Mouse (Mus musculus): Measurements from ENCODE around the gene Tmprss7. TPM values are rescaled to one million over a fixed set of nuclear protein-coding genes. Genes with fewer than 3 reads are reported as not detected.

The Tmprss7 gene
- polyA plus RNA-seq, 1 experiment from 2014 or later = 0.13 TPM

DNA sequence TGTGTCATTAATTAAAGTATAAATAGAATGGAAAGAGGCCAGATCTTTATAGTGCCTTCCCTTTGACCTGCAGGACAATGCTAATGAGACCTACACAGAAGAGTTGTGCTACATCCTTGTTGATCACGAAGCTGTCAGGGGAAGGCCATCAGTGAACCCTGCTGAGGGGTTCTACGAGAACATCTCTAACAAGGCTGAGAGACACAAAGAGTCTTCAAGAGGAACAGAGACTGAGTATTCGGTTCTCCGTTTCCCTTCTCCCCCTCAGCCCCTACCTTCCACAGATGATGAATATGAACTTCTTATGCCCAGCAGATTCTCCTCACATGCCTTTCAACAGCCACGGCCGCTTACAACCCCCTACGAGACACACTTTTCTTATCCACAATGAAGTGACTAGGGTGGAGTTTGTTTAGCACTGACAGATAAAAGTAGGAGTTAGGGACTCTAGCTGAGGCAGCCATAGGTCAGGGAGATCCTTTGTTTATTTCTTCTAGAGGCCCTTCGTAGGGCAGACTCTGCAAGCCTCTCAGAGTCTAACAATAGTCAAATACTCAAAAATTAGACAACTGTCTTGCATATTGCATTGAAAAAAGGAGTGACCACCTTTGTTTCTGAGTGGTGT is 73.6 kb downstream of the Tmprss7 start:
- DNase-seq (ENCODE audit: low spot score) = no peak
- no peak for ATAC-seq (ENCODE audit: low FRiP score, low TSS enrichment)
- TF ChIP-seq CTCF (IDR thresholded peaks at IDR 0.05; ENCODE audit: low read depth) = no peak
- no peak for TF ChIP-seq EP300 (optimal IDR thresholded peaks at IDR 0.05)
- 40% methylated on average over 8 of the region's 8 CpGs for WGBS
- no peak overlapping the region for H3K27ac ChIP-seq (replicated peaks)
- no peaks in the 10 kb centered on the region for H3K9me3 ChIP-seq (ENCODE audit: control insufficient read depth, low read length)
- no peaks in the 10 kb centered on the region for H3K27me3 ChIP-seq (ENCODE audit: control insufficient read depth, insufficient read depth, low read length)
- no peaks in the 10 kb centered on the region for H3K36me3 ChIP-seq (ENCODE audit: control insufficient read depth, insufficient read depth, low read length)
- H3K9ac ChIP-seq (ENCODE audit: low read length) = no peak overlapping the region
- H3K4me2 ChIP-seq (replicated peaks; ENCODE audit: low read depth) = no peak overlapping the region
- no peak overlapping the region for H3K4me3 ChIP-seq (ENCODE audit: low read depth, low read length)
- H3K4me1 ChIP-seq (replicated peaks; ENCODE audit: control insufficient read depth, insufficient read depth) = no peaks in the 10 kb centered on the region

DNA sequence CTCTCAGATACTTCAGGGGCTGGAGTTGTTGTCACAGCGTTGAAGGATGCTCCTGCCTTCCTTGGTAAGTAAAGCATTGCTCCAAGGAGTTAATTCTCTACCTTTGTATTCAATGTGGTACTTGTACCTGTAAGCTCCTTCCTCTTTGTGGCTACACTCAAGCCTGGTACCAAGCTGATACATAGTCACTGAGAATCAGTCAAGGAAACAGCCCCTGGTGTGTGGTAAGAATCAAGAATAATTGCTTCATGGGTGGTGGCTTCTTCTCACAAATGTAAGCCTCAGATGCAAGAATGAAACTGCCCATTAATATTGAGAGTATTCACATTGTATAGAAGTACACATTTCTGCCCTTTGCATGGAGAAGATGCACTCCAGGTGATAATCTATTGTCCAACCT is 77.5 kb downstream of the Tmprss7 start:
- Histone ChIP-seq H3K9me3 (ENCODE audit: control insufficient read depth, low read length) (no peaks in the 10 kb centered on the region), H3K36me3 (ENCODE audit: control insufficient read depth, insufficient read depth, low read length) (no peaks in the 10 kb centered on the region), H3K4me1 (replicated peaks; ENCODE audit: control insufficient read depth, insufficient read depth) (no peaks in the 10 kb centered on the region), H3K4me3 (ENCODE audit: low read depth, low read length) (no peak overlapping the region), H3K27me3 (ENCODE audit: control insufficient read depth, insufficient read depth, low read length) (no peaks in the 10 kb centered on the region), H3K27ac (replicated peaks) (no peak overlapping the region), H3K4me2 (replicated peaks; ENCODE audit: low read depth) (no peak overlapping the region), H3K9ac (ENCODE audit: low read length) (no peak overlapping the region)
- TF ChIP-seq EP300 (optimal IDR thresholded peaks at IDR 0.05) (no peak), CTCF (IDR thresholded peaks at IDR 0.05; ENCODE audit: low read depth) (no peak)
- 89% methylated on average over 1 of the region's 1 CpGs for WGBS
- no peak for ATAC-seq (ENCODE audit: low FRiP score, low TSS enrichment)
- DNase-seq (ENCODE audit: low spot score) = no peak

DNA sequence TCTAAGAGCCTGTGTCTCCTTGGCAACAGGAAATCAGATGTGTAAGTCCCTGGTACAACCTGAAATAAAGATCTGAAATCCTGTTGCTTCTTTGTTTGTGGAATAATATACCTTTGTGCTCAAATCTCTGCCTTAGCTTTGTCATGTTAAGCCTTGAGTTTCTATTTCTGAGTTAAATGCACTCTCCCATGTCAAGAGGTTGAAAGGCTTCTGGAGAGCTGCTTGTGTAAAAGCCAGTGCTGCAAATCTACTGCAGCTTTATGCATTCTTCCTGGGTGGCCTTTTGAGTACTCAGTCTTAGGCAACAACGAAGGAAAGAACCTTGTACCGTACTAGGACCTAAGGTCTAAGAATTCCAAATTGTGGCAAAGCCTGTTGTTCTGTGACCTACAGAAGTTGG is 80.2 kb downstream of the Tmprss7 start:
- TF ChIP-seq EP300 (optimal IDR thresholded peaks at IDR 0.05) (no peak), CTCF (IDR thresholded peaks at IDR 0.05; ENCODE audit: low read depth) (no peak)
- ATAC-seq (ENCODE audit: low FRiP score, low TSS enrichment) (no peak), DNase-seq (ENCODE audit: low spot score) (no peak)
- Histone ChIP-seq H3K4me3 (ENCODE audit: low read depth, low read length) (no peak overlapping the region), H3K9me3 (ENCODE audit: control insufficient read depth, low read length) (no peaks in the 10 kb centered on the region), H3K4me2 (replicated peaks; ENCODE audit: low read depth) (no peak overlapping the region), H3K9ac (ENCODE audit: low read length) (no peak overlapping the region), H3K27ac (replicated peaks) (no peak overlapping the region), H3K4me1 (replicated peaks; ENCODE audit: control insufficient read depth, insufficient read depth) (no peaks in the 10 kb centered on the region), H3K27me3 (ENCODE audit: control insufficient read depth, insufficient read depth, low read length) (no peaks in the 10 kb centered on the region), H3K36me3 (ENCODE audit: control insufficient read depth, insufficient read depth, low read length) (no peaks in the 10 kb centered on the region)
- 39% methylated on average over 2 of the region's 2 CpGs for WGBS

DNA sequence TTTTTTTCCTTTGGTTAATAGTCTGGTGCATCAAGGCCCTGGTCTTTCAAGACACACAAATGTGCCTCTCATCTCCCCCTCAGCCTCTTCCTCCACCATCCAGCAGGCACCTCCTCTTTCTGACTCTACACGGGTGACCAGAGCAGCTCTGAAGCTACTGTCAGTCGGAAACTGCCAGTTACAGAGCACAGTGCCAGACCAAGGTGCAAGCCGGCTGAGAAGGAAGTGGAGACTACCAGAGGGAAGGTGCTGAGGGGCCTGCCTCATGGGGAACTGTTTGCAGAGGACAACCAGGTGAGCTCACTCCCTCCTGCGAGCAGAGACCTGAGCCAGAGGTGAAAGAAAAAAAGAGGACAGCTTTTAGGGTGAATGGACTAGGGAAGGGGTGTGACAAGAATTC is 83.2 kb downstream of the Tmprss7 start, which contains the start of gene Gcsam:
Gcsam (plus strand) TSS at position 114 of the 400 bp plus-strand sequence.
- no peaks in the 10 kb centered on the region for H3K36me3 ChIP-seq (ENCODE audit: control insufficient read depth, insufficient read depth, low read length)
- peak; percentile 72; the same call in 1 of the 2 replicates for ATAC-seq (ENCODE audit: low FRiP score, low TSS enrichment)
- TF ChIP-seq CTCF (IDR thresholded peaks at IDR 0.05; ENCODE audit: low read depth) = no peak
- TF ChIP-seq EP300 (optimal IDR thresholded peaks at IDR 0.05) = no peak

DNA sequence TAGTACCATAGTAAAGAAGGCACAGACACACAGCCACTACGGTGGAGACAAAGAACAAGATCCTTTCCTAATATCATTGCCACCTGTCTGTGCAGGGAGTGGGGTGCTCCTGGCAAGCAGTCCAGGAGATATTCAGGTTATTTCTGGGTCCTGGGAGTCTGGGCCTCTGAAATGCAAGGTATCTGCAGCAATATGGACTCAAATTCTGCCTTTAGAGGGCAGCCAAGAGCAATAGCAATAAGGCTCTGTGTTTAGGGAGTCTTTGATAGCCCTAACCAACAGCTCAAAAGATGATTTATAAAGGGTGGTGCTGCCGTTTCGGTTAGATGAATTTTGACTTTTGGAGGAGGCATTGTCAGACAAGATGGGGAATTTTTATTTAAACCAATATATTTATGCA is 84.2 kb downstream of the Tmprss7 start:
- ATAC-seq (ENCODE audit: low FRiP score, low TSS enrichment) (0 out of 2 replicates have a peak, but pooled peaks have one; percentile 55), DNase-seq (ENCODE audit: low spot score) (peak; percentile 29)
- TF ChIP-seq CTCF (IDR thresholded peaks at IDR 0.05; ENCODE audit: low read depth) (peak; percentile 83), EP300 (optimal IDR thresholded peaks at IDR 0.05) (no peak)
- no peak overlapping the region for H3K9ac ChIP-seq (ENCODE audit: low read length)
- H3K4me1 ChIP-seq (replicated peaks; ENCODE audit: control insufficient read depth, insufficient read depth) = no peaks in the 10 kb centered on the region
- WGBS = 60% methylated on average over 3 of the region's 3 CpGs
- no peaks in the 10 kb centered on the region for H3K36me3 ChIP-seq (ENCODE audit: control insufficient read depth, insufficient read depth, low read length)
- H3K4me2 ChIP-seq (replicated peaks; ENCODE audit: low read depth) = no peak overlapping the region
- no peaks in the 10 kb centered on the region for H3K27me3 ChIP-seq (ENCODE audit: control insufficient read depth, insufficient read depth, low read length)
- no peaks in the 10 kb centered on the region for H3K9me3 ChIP-seq (ENCODE audit: control insufficient read depth, low read length)
- peak overlapping the region; percentile 66; the same call in 1 of the 2 replicates for H3K27ac ChIP-seq (replicated peaks)
- no peak overlapping the region for H3K4me3 ChIP-seq (ENCODE audit: low read depth, low read length)

More for the DNA sequence above, 83.2 kb downstream of the Tmprss7 start, which contains the start of gene Gcsam:
- Histone ChIP-seq H3K27me3 (ENCODE audit: control insufficient read depth, insufficient read depth, low read length) (no peaks in the 10 kb centered on the region), H3K9ac (ENCODE audit: low read length) (no peak within 1 kb of the TSS), H3K9me3 (ENCODE audit: control insufficient read depth, low read length) (no peaks in the 10 kb centered on the region), H3K4me2 (replicated peaks; ENCODE audit: low read depth) (no peak within 1 kb of the TSS), H3K27ac (replicated peaks) (peak within 1 kb of the TSS; percentile 66; the same call in 1 of the 2 replicates), H3K4me1 (replicated peaks; ENCODE audit: control insufficient read depth, insufficient read depth) (no peaks in the 10 kb centered on the region), H3K4me3 (ENCODE audit: low read depth, low read length) (no peak within 1 kb of the TSS)
- peak; percentile 26 for DNase-seq (ENCODE audit: low spot score)
- WGBS = 48% methylated on average over 4 of the region's 4 CpGs

DNA sequence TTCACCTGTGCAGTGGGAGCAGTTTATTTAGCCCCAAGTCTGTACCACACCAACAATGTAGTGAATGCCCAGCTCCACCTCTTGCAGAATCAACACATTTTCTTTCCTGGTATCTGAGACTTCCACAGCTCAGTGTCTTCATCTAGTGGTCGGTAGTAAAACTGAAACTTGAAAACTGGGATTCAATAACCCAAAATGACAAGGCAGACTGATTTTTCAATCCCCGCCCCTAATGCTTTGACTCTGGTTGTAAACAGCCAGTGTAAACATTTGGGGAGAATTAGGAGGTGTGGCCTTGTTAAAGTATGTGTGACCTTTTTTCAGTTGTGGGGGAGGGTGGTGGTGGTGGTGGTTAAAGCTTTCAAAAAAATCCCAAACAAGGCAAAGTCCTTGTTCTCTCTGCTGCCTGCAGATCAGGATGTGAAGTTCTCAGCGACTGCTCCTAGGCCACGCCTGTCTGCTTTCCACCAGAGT is 84.9 kb downstream of the Tmprss7 start:
- peak; percentile 87 for ATAC-seq (ENCODE audit: low FRiP score, low TSS enrichment)
- Histone ChIP-seq H3K27ac (replicated peaks) (peak overlapping the region; percentile 66), H3K9ac (ENCODE audit: low read length) (no peak overlapping the region), H3K4me1 (replicated peaks; ENCODE audit: control insufficient read depth, insufficient read depth) (no peaks in the 10 kb centered on the region), H3K9me3 (ENCODE audit: control insufficient read depth, low read length) (no peaks in the 10 kb centered on the region), H3K27me3 (ENCODE audit: control insufficient read depth, insufficient read depth, low read length) (no peaks in the 10 kb centered on the region), H3K4me2 (replicated peaks; ENCODE audit: low read depth) (no peak overlapping the region), H3K36me3 (ENCODE audit: control insufficient read depth, insufficient read depth, low read length) (no peaks in the 10 kb centered on the region), H3K4me3 (ENCODE audit: low read depth, low read length) (no peak overlapping the region)
- 14% methylated on average over 4 of the region's 4 CpGs for WGBS
- TF ChIP-seq CTCF (IDR thresholded peaks at IDR 0.05; ENCODE audit: low read depth) = peak; percentile 93
- no peak for TF ChIP-seq EP300 (optimal IDR thresholded peaks at IDR 0.05)
- DNase-seq (ENCODE audit: low spot score) = peak; percentile 42

Other genes with a start within 250 kb of the Tmprss7 start
- 0.27 and 0.34 TPM in 2 replicates for gene Gm609, start 200.7 kb downstream of the Tmprss7 start, polyA plus RNA-seq (2015; fragmentation: Nextera tagmentation; extraction: Ambion mirVana)
- gene Gm17783, start 161.6 kb downstream of the Tmprss7 start, polyA plus RNA-seq (2015; fragmentation: Nextera tagmentation; extraction: Ambion mirVana) = 0.11 TPM in 1 of 2 replicates, not detected in the other
- gene Slc9c1, start 158.3 kb downstream of the Tmprss7 start, polyA plus RNA-seq (2015; fragmentation: Nextera tagmentation; extraction: Ambion mirVana) = not detected in 2 replicates
- gene Gcsam, start 83.3 kb downstream of the Tmprss7 start, polyA plus RNA-seq (2015; fragmentation: Nextera tagmentation; extraction: Ambion mirVana) = 0.11 and 0.12 TPM in 2 replicates
- 10.2 and 10.6 TPM in 2 replicates for gene BC016579, start 39.6 kb downstream of the Tmprss7 start, polyA plus RNA-seq (2015; fragmentation: Nextera tagmentation; extraction: Ambion mirVana)
- gene Tagln3, start 30.9 kb upstream of the Tmprss7 start, polyA plus RNA-seq (2015; fragmentation: Nextera tagmentation; extraction: Ambion mirVana) = 11.1 and 11.2 TPM in 2 replicates
- gene Abhd10, start 49.3 kb upstream of the Tmprss7 start, polyA plus RNA-seq (2015; fragmentation: Nextera tagmentation; extraction: Ambion mirVana) = 19.8 and 21.6 TPM in 2 replicates